Mouse (Mus musculus): ENCODE data around the gene Ostm1.

DNA sequence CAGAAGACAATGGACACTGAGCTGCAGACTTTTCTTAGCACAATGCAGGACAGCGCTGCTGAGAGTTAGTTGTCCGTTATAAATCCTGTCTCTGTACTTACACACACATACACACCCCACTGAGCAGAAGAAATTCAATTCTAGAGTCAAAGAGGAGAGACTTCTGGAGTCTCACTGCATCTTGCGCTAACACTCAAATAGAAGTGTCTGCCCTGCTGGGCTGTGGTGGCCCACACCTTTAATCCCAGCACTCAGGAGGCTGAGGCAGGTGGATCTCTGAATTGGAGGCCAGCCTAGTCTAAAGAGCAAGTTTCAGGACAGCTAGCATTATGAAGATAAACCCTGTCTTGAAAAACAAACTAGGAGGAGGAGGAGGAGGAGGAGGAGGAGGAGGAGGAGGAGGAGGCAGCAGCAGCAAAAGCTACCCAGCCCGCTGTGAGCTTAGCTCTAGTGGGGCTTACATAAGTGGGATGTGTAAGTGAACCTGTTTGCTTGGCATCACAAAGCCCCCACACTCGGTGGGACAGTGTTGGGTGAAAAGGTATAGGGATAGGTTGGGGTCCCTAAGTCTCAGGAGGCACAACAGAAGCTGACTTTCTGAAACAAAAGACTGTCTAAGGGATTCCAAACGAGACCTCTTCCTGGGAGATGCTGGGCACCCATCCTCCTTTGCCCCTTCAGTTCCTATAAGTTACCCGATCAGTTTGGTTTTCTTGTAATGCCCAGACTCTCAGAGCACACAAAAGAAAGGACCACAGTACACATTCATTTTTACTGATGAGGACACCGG is 4.5 kb downstream of the Ostm1 start:
- TF ChIP-seq CTCF (IDR thresholded peaks at IDR 0.05; ENCODE audit: borderline replicate concordance, insufficient read depth, low read depth, low read length) (no peak), POLR2A (IDR thresholded peaks at IDR 0.05; ENCODE audit: borderline replicate concordance, insufficient read depth, low read length) (no peak)

Measured in cerebellum, adult 2 months (tissue).